Mouse (Mus musculus) olfactory bulb, adult 2 months (tissue): ENCODE measurements around the gene Blnk.
A peak's percentile ranks its signal among the peaks of the same experiment; 100 is the strongest.

Experiments used
- CTCF ChIP-seq: fragments of 200-500 bp; IDR thresholded peaks from 2 replicates; pipeline ENCODE4 v1.5.1; 2012; ENCODE audit warnings: low read depth, mild to moderate bottlenecking, low read length, moderate library complexity; ENCODE audit not compliant: insufficient read depth
- POLR2A ChIP-seq: fragments of 200-500 bp; IDR thresholded peaks from 2 replicates; pipeline ENCODE4 v1.6.1; 2012; ENCODE audit warnings: mild to moderate bottlenecking, low read depth, low read length, moderate library complexity; ENCODE audit not compliant: insufficient read depth

DNA sequence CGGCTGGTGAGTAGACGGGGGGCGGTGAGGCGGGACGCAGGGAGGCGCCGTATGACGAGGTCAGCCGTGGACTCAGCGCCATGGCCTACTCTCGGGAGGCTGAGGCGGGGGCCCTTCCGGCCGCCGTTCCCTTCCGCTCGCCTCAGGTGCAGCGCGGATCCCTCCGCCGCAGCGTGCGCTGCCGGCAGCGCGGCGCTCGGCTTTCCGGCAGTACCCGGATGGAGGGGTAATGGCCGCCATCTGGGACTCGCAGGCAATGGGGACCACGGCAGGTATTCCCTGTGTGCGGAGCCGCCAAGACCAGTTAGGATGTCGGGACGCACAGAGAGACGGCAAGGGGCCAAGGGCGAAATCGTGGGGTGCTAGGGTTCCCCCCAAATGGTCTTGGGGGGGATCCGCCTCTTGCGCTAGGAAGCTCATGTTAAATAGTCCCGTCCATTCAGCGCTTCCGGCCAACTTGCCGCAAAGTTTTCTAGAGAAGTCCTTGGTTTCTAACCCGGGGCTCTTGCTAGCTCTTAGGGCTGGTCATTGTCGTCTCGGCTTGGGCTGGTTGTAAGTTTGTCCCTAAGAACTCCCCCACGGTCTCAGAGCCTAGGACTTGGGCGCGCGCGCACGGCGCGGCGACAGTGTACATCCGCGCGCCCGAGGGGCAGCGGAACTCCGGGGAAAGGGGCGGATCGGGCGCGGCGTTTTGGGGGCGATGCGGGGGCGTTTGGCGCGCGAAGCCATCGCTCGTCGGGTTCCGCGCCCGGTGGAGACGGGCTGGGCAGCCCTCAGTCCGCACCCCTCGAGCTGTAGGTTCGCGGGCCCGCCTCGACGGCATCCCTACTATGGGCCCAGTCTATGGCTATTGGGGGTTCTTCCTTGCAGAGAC, 99.6 kb downstream of the Blnk start, which contains the start of gene Zfp518a:
- TF ChIP-seq CTCF (no peak), POLR2A (peak; percentile 44; the same call in 1 of the 2 replicates)
